Mouse (Mus musculus) liver, postnatal 0 days (tissue): ENCODE data around the gene Hoxa5. TPM values are rescaled to one million over a fixed set of nuclear protein-coding genes. Genes with fewer than 3 reads are reported as not detected.
A peak's percentile ranks its signal among the peaks of the same experiment; 100 is the strongest.

Experiments
- ATAC-seq: fragments of 200-750 bp; cut with Nextera tagmentation; 2 replicates; pipeline ENCODE4 v1.8.0; 2017; ENCODE audit warnings: mild to moderate bottlenecking, moderate library complexity
- DNase-seq: peaks from one replicate; pipeline ENCODE4 v3.0.0-alpha.2; 2016
- H3K27ac ChIP-seq: fragments of 300-500 bp; sonication (generic); 2 replicates; pipeline ENCODE4 v1.5.1; 2014; ENCODE audit warnings: antibody characterized with exemption, moderate library complexity, mild to moderate bottlenecking, low read depth
- H3K27me3 ChIP-seq: fragments of 300-500 bp; sonication (generic); 2 replicates; pipeline ENCODE4 v1.6.1; 2014; ENCODE audit warnings: low read length, control low read depth, mixed read lengths; ENCODE audit not compliant: insufficient read depth
- H3K36me3 ChIP-seq: fragments of 300-500 bp; sonication (generic); replicated peaks from 2 replicates; pipeline ENCODE4 v1.6.1; 2014; ENCODE audit warnings: mild to moderate bottlenecking, control low read depth, low read length, moderate library complexity, mixed read lengths; ENCODE audit not compliant: insufficient read depth
- H3K4me1 ChIP-seq: fragments of 300-500 bp; sonication (generic); 2 replicates; pipeline ENCODE4 v1.6.1; 2014; ENCODE audit warnings: antibody characterized with exemption, mild to moderate bottlenecking, control low read depth; ENCODE audit not compliant: insufficient read depth
- H3K4me2 ChIP-seq: fragments of 300-500 bp; sonication (generic); 2 replicates; pipeline ENCODE4 v1.6.1; 2014; ENCODE audit warnings: low read depth, mild to moderate bottlenecking, low read length, moderate library complexity, mixed read lengths
- H3K4me3 ChIP-seq: fragments of 300-500 bp; sonication (generic); 2 replicates; pipeline ENCODE4 v1.5.1; 2014; ENCODE audit warnings: low read depth, low read length
- H3K9ac ChIP-seq: fragments of 300-500 bp; sonication (generic); replicated peaks from 2 replicates; pipeline ENCODE4 v1.6.1; 2014; ENCODE audit warnings: mild to moderate bottlenecking, moderate library complexity
- H3K9me3 ChIP-seq: fragments of 300-500 bp; sonication (generic); 2 replicates; pipeline ENCODE4 v1.6.1; 2016; ENCODE audit warnings: mild to moderate bottlenecking, control low read depth, low read length, mixed read lengths
- CTCF ChIP-seq: sonication (generic); IDR thresholded peaks from 2 replicates; pipeline ENCODE4 v1.5.1; 2016; ENCODE audit warnings: antibody characterized with exemption, low read depth
- EP300 ChIP-seq: IDR thresholded peaks from 2 replicates; pipeline ENCODE4 v1.6.1; 2016; ENCODE audit warnings: antibody characterized with exemption, low read depth, mild to moderate bottlenecking
- WGBS: fragments of 180-500 bp; shearing (Covaris S2); extraction: QIAGEN DNeasy Blood & Tissue Kit; methylation state at CpG from one replicate; pipeline ENCODE4 v1.1.7; 2014; ENCODE audit not compliant: insufficient replicate concordance; 5-methylcytosine and 5-hydroxymethylcytosine counted together
- polyA plus RNA-seq: library from polyadenylated mRNA; unstranded; fragments of >200 nt; fragmentation: Nextera tagmentation; extraction: Ambion mirVana; gene quantifications from 2 replicates; pipeline ENCODE4 v1.2.1, GENCODE M21; 2015

The Hoxa5 gene
- polyA plus RNA-seq, 1 experiment from 2014 or later, result 0.58 TPM

DNA sequence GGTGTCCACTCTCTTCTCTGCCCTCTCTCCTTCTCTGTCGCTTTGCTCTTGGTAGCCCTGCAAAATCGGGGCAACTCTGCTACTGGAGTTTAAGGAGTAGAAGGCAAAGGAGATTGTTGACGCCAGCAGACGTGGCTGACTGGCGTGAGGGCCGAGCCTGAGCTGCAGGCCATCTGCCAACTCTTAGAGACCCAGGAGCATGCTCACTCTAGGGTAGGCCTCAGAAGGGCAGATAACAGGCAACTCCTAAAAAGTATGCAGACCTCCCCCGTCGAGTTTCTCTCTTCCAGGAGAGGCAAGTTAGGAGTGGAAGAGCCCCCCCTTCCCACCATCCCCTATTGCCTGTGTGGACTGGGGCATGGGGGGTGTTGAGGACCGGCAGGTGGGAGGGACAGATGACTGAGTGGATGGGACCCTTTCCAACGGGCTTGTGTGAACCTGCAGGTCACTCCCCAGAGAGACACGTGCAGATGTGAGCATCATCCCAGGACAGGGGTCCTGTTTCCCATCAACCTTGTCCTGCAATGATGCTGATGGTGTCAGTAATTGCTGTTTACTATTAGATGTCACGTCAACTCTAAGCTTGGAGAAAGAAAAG is 45.1 kb downstream of the Hoxa5 start:
- TF ChIP-seq EP300 (no peak), CTCF (no peak)
- Histone ChIP-seq H3K4me2 (peak overlapping the region; percentile 93), H3K9me3 (no peaks in the 10 kb centered on the region), H3K9ac (peak overlapping the region; percentile 21; the same call in 1 of the 2 replicates), H3K27me3 (peaks cover 91% of the 10 kb centered on the region), H3K36me3 (no peaks in the 10 kb centered on the region), H3K27ac (peak overlapping the region; percentile 72), H3K4me1 (peaks cover 9% of the 10 kb centered on the region), H3K4me3 (peak overlapping the region; percentile 63)
- WGBS, result 29% methylated on average over 12 of the region's 12 CpGs
- ATAC-seq (0 out of 2 replicates have a peak, but pooled peaks have one; percentile 32), DNase-seq (no peak)

DNA sequence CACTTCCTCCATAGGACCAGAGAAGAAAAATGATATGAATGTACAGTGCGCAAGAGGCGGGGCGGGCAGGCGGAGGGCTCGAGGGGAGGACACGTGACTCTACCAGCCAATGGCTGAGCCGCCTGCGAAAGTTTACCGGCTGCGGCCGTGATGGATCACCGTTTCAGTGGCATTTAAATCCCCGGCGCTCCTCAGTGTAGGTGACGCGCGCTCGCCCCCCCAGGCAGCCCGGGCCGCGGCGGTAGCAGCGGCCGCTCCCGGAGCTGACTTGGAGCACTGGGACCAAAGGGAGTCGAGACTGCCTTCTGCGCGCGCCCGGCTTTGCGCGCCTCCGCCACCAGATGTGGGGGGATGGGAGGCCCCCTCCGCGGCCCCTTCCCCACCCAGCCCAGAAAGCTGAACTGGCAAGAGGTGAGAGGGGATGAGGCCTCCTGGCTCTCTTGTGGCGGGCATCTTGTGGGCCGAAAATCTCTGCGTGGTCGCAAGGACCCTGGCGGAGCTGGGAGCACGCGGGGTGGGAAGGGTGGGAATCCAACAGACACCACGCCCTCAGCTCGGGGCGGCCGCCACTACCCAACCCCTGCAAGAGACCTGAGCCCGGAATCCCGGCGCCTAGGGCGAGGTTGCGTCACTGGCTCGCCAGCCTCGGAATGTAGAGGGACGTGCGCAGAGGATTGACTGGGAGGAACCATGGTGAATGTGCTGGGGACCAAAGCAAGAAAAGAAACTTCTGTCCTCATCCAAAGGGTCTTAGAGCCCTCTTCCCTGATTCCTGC is 45.9 kb downstream of the Hoxa5 start, which contains the start of gene Hoxa1:
TSS of gene Hoxa1 (minus strand) at position 42 of the 776 bp plus-strand sequence.
- Histone ChIP-seq H3K4me3 (peak within 1 kb of the TSS; percentile 63), H3K27me3 (peaks cover 91% of the 10 kb centered on the region), H3K4me1 (peaks cover 9% of the 10 kb centered on the region), H3K9me3 (no peaks in the 10 kb centered on the region), H3K36me3 (no peaks in the 10 kb centered on the region), H3K9ac (peak within 1 kb of the TSS; percentile 50), H3K27ac (peak within 1 kb of the TSS; percentile 72), H3K4me2 (peak within 1 kb of the TSS; percentile 93)
- under 1% methylated on average over 54 of the region's 55 CpGs for WGBS
- ATAC-seq (peak; percentile 77), DNase-seq (peak; percentile 72)
- no peak for TF ChIP-seq CTCF

DNA sequence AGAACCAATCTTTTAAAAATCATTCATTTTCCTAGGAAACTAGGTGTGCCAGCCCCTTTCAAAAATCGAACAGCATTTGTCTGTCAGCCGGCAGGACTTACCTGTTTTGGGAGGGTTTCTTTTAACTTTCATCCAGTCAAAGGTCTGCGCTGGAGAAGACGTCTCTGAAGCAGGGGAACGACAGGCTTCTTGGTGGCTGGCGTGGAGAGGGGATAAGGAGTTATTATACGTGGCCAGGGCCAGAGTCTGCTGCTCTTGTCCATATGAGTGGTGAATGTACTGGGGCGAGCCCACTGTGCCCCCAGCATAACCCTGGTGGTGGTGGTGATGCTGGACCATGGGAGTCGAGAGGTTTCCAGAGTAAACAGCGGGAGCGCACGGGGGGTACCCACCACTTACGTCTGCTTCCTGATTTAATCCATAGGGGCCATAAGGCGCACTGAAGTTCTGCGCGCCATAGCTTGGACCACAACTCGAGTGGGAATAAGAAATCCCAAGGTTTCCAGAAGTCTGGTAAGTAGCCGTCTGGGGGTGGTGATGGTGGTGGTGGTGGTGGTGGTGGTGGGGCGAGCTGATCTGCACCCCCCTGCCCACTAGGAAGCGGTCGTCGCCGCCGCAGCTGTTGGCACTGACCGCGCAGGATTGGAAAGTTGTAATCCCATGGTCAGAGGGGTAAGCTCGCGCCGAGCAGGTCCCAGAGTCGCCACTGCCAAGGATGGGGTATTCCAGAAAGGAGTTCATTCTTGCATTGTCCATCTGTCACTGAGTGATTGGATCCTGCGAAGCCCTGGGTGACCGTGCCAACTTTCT is 46.7 kb downstream of the Hoxa5 start:
- Histone ChIP-seq H3K9ac (no peak overlapping the region), H3K4me1 (peaks cover 9% of the 10 kb centered on the region), H3K27ac (no peak overlapping the region), H3K27me3 (peaks cover 91% of the 10 kb centered on the region), H3K4me3 (peak overlapping the region; percentile 63), H3K9me3 (no peaks in the 10 kb centered on the region), H3K36me3 (no peaks in the 10 kb centered on the region), H3K4me2 (peak overlapping the region; percentile 93)
- DNase-seq (no peak), ATAC-seq (no peak)
- WGBS, result 3% methylated on average over 32 of the region's 32 CpGs
- no peak for TF ChIP-seq EP300
- TF ChIP-seq CTCF, result no peak

GRCm38 (mm10) chr6:52156551-52157200 is 47.7 kb downstream of the Hoxa5 start:
- Histone ChIP-seq H3K36me3 (no peaks in the 10 kb centered on the region), H3K27ac (no peak overlapping the region), H3K4me3 (no peak overlapping the region), H3K4me1 (peaks cover 9% of the 10 kb centered on the region), H3K4me2 (no peak overlapping the region), H3K27me3 (peaks cover 89% of the 10 kb centered on the region), H3K9ac (no peak overlapping the region), H3K9me3 (no peaks in the 10 kb centered on the region)
- TF ChIP-seq EP300 (no peak), CTCF (no peak)
- WGBS, result 10% methylated on average over 20 of the region's 20 CpGs
- DNase-seq, result no peak
- ATAC-seq, result no peak

GRCm38 (mm10) chr6:52155471-52155870 is 48.9 kb downstream of the Hoxa5 start:
- Histone ChIP-seq H3K4me1 (peaks cover 9% of the 10 kb centered on the region), H3K9me3 (no peaks in the 10 kb centered on the region), H3K4me3 (no peak overlapping the region), H3K36me3 (no peaks in the 10 kb centered on the region), H3K9ac (no peak overlapping the region), H3K4me2 (no peak overlapping the region), H3K27me3 (peaks cover 89% of the 10 kb centered on the region), H3K27ac (no peak overlapping the region)
- 71% methylated on average over 3 of the region's 3 CpGs for WGBS
- TF ChIP-seq EP300 (no peak), CTCF (no peak)
- ATAC-seq (no peak), DNase-seq (no peak)
